15 mouse cellular contexts compared by ENCODE assay signal in genomic region chr3:52572514-52573485, GRCm38 (mm10).
A peak's percentile ranks its signal among the peaks of the same experiment; 100 is the strongest.
DNase-seq lines count a peak whose midpoint lies in the region; TF ChIP-seq lines count a peak whose summit lies in the region.
"Had no signal": no experiment of that assay in that cellular context is flagged by ENCODE, and none has a peak within 500 bp of the region (broad histone marks: within the 10 kb centered on the region; RNA-seq: fewer than 3 reads in every experiment).

No protein-coding gene starts in this region.

- peak; percentile 33 for DNase-seq in retina, postnatal 1 day
- no peak for DNase-seq in retina, embryonic 14.5 days (ENCODE audit: low spot score)
- peak; percentile 36 to 77 for DNase-seq in spleen, adult 2 months (ENCODE audit: low read depth in 1 of 2, low spot score in 2 of 2)
- peak; percentile 60 to 73 for DNase-seq in thymus, postnatal 36 days
- DNase-seq in layer of hippocampus, adult 11-12 months (ENCODE audit: low spot score): no peak
- DNase-seq in adipocyte (ENCODE audit: low spot score): no peak
- DNase-seq: adrenal gland, postnatal 14 days; gastrocnemius, postnatal 10 days; kidney, adult 11 months; kidney, postnatal 25 days had no signal

- H3K27me3 ChIP-seq in spleen, adult 2 months (ENCODE audit: control insufficient read depth, insufficient read depth, low read length): no peaks in the 10 kb centered on the region
- H3K27me3 ChIP-seq: liver, embryonic 15.5 days had no signal

- TF ChIP-seq POLR2A in bone marrow, adult 2 months (IDR thresholded peaks at IDR 0.05; ENCODE audit: borderline replicate concordance, control insufficient read depth, low read depth, low read length): no peak
- no peak for TF ChIP-seq POLR2A in spleen, adult 2 months (IDR thresholded peaks at IDR 0.05; ENCODE audit: low read depth, low read length)

- no peak overlapping the region for H3K4me3 ChIP-seq in bone marrow, adult 2 months (replicated peaks; ENCODE audit: control insufficient read depth, low read depth, low read length)
- no peak overlapping the region for H3K4me3 ChIP-seq in spleen, adult 2 months (ENCODE audit: extremely low read depth, insufficient read depth, insufficient read length)
- H3K4me3 ChIP-seq: heart, embryonic 12.5 days; limb, embryonic 12.5 days; liver, embryonic 15.5 days had no signal

- no peak for TF ChIP-seq CTCF in bone marrow, adult 2 months (IDR thresholded peaks at IDR 0.05; ENCODE audit: control insufficient read depth, insufficient read depth, low read length)
- TF ChIP-seq CTCF in spleen, adult 2 months (IDR thresholded peaks at IDR 0.05; ENCODE audit: extremely low read depth, insufficient read depth, insufficient read length, insufficient replicate concordance): no peak

- 56% methylated on average over 11 of the region's 11 CpGs for WGBS in bone marrow, adult 2 months
- WGBS in spleen, adult 2 months: 37% methylated on average over 11 of the region's 11 CpGs

- no peaks in the 10 kb centered on the region for H3K36me3 ChIP-seq in spleen, adult 2 months (ENCODE audit: control insufficient read depth, insufficient read depth, low read length)
- H3K36me3 ChIP-seq: heart, embryonic 12.5 days; limb, embryonic 12.5 days; liver, embryonic 15.5 days had no signal

- no peaks in the 10 kb centered on the region; the same call in 1 of the 2 replicates for H3K4me1 ChIP-seq in bone marrow, adult 2 months (ENCODE audit: control insufficient read depth, insufficient read depth, low read length)
- H3K4me1 ChIP-seq in spleen, adult 2 months (ENCODE audit: control insufficient read depth, insufficient read depth, insufficient read length): peaks cover 31% of the 10 kb centered on the region
- H3K4me1 ChIP-seq: heart, embryonic 12.5 days; liver, embryonic 15.5 days had no signal

- H3K27ac ChIP-seq in bone marrow, adult 2 months (ENCODE audit: control insufficient read depth, insufficient read depth, low read depth, low read length, poor library complexity): peak overlapping the region; percentile 51
- peak overlapping the region; percentile 89 for H3K27ac ChIP-seq in spleen, adult 2 months (ENCODE audit: insufficient read depth, low read length)
- H3K27ac ChIP-seq: limb, embryonic 12.5 days; liver, embryonic 15.5 days; macrophage had no signal

Comparison
In these comparisons a context has a peak if more than half of its experiments do, and no peak if none do; other contexts are left out.
1. DNase-seq: peak in retina, postnatal 1 day (single experiment), spleen, adult 2 months (2 of 2) and thymus, postnatal 36 days (2 of 2); none in retina, embryonic 14.5 days (single experiment), layer of hippocampus, adult 11-12 months (single experiment) and adipocyte (single experiment).